Mouse (Mus musculus): ENCODE measurements at regions not wholly inside any gene's neighbourhood (a gene's known extent, or its start where the extent isn't known, plus 50 kb on each side); places are given as distances from the start of the nearest gene placed in this dataset.

GRCm38 (mm10) chr2:168831740-168832139 lies 64.0 kb upstream of the Sall4 start:
- WGBS: 50% methylated on average over 14 of the region's 14 CpGs

GRCm38 (mm10) chr2:168820648-168821047 lies 52.9 kb upstream of the Sall4 start:
- Histone ChIP-seq H3K27me3 (ENCODE audit: control insufficient read depth, insufficient read depth, low read length) (peaks cover 7% of the 10 kb centered on the region), H3K4me2 (ENCODE audit: low read depth, low read length) (no peak overlapping the region), H3K36me3 (ENCODE audit: control insufficient read depth, insufficient read depth) (no peaks in the 10 kb centered on the region), H3K9ac (ENCODE audit: low read length) (no peak overlapping the region), H3K27ac (ENCODE audit: low read length) (no peak overlapping the region), H3K4me1 (ENCODE audit: control insufficient read depth, insufficient read depth, low read length) (no peaks in the 10 kb centered on the region), H3K4me3 (ENCODE audit: low read length) (no peak overlapping the region), H3K9me3 (replicated peaks; ENCODE audit: control insufficient read depth, low read length) (no peaks in the 10 kb centered on the region)
- no peak for ATAC-seq (replicated peaks; ENCODE audit: extremely low read depth, insufficient read depth, low FRiP score)
- WGBS: 61% methylated on average over 10 of the region's 10 CpGs

More at GRCm38 (mm10) chr2:168831740-168832139, 64.0 kb upstream of the Sall4 start:
- Histone ChIP-seq H3K9ac (ENCODE audit: low read length) (no peak overlapping the region), H3K27ac (ENCODE audit: low read length) (no peak overlapping the region), H3K27me3 (ENCODE audit: control insufficient read depth, insufficient read depth, low read length) (peaks cover 2% of the 10 kb centered on the region), H3K36me3 (ENCODE audit: control insufficient read depth, insufficient read depth) (no peaks in the 10 kb centered on the region), H3K4me3 (ENCODE audit: low read length) (no peak overlapping the region), H3K4me2 (ENCODE audit: low read depth, low read length) (no peak overlapping the region), H3K4me1 (ENCODE audit: control insufficient read depth, insufficient read depth, low read length) (no peaks in the 10 kb centered on the region), H3K9me3 (replicated peaks; ENCODE audit: control insufficient read depth, low read length) (no peaks in the 10 kb centered on the region; the same call in 1 of the 2 replicates)
- ATAC-seq (replicated peaks; ENCODE audit: extremely low read depth, insufficient read depth, low FRiP score): no peak

All from heart, embryonic 16.5 days (tissue).